Mouse (Mus musculus) spleen, adult 2 months (tissue): Measurements from ENCODE around the gene Fam221b.

ENCODE experiments used
- CTCF ChIP-seq: fragments of 200-500 bp; IDR thresholded peaks from 2 replicates; pipeline ENCODE4 v1.5.1; 2011; ENCODE audit warnings: mild to moderate bottlenecking, inconsistent platforms; ENCODE audit not compliant: insufficient read depth, insufficient read length, insufficient replicate concordance; ENCODE audit errors: extremely low read depth
- POLR2A ChIP-seq: fragments of 200-500 bp; IDR thresholded peaks from 2 replicates; pipeline ENCODE4 v1.6.1; 2011; ENCODE audit warnings: low read depth, low read length, inconsistent platforms

- TF ChIP-seq CTCF, result no peak
- no peak for TF ChIP-seq POLR2A
These were observed 10.6 kb upstream of the Fam221b start for GRCm38 (mm10) chr4:43679416-43680043.
